Mouse (Mus musculus): ENCODE data around the gene Agtpbp1.

Agtpbp1 gene

DNA sequence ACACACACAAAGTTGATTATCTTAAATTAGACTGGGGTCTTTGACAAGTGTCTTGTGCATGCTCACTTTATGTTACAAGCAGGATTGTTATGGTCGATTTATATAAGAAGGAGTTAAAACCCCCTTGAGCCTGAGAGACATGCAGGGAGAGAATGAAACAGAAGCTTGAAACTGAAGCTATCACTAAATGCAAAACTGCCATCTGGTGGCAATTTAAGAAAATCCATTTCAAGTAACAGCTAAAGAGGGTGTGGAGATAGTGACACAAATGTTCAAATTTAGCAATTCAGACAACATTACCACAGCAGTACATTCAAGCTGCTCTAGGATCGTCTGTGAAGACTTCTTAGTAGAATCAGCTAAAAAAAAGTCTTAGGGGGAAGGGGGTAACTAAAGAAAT lies 95.9 kb downstream of the Agtpbp1 start:
- in situ Hi-C loops (cut with MboI; ENCODE audit: low sequenced_read_pairs), result loop anchor here (25.0 kb wide), 1 partner anchor 852 kb away; no protein-coding TSS in a partner anchor

DNA sequence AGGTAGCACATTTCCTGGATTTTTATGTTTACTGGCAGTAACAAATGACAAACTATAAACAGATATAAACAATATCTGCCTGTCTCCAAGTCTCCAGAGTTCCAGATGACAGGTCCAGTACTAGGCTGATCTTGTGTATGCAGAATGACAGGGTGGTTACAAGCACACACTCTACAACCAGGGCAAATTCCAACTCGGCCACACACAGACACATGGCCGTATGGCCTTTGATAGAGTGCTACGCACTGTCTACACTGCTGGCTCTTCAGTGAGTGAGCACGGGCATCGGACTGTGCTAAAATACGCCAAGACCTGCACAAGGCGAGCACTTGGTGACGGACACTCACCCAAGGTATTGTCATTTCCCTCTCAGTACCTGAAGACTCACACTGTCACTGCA lies 97.7 kb downstream of the Agtpbp1 start:
- in situ Hi-C loops (cut with MboI; ENCODE audit: low sequenced_read_pairs), result loop anchor here (25.0 kb wide), 1 partner anchor 850 kb away; no protein-coding TSS in a partner anchor

DNA sequence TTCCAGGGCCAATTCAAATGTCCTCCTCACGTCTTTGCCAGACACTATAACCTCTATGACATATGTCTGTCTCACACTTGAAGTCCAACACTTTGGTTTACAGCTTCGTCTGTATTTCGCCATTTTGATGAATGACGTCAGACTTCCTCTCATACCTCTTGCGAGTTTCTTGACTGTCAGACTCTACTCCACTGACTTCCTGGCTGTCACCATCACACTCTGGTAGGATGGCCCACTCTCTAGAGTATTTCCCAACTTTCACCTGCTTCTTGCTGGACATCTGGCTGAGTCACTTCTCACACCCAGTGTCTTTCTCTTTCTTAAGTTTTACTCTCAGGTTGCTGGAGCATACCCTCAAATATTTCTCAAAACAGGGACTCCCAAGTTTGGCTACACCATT lies 98.8 kb downstream of the Agtpbp1 start:
- in situ Hi-C loops (cut with MboI; ENCODE audit: low sequenced_read_pairs), result loop anchor here (25.0 kb wide), 1 partner anchor 849 kb away; no protein-coding TSS in a partner anchor

DNA sequence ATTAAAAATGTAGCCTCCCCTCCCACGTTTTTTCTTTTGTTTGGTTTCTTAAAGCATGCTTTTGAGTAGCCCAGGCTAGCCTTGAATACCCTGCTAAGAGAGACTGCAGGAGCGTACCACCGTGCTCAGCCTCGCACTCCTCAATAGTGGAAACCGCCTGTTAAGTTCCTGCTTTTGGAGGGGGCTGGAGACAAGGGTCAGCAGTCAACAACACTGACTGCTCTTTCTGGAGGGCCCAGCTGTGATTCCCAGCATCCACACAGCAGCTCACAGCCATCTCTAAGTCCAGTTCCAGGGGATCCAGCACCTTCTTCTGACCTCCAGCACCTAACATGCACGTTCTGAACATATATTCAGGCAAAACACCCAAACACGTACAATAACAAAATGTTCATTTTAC lies 99.6 kb downstream of the Agtpbp1 start:
- in situ Hi-C loops (cut with MboI; ENCODE audit: low sequenced_read_pairs), result loop anchor here (25.0 kb wide), 1 partner anchor 848 kb away; no protein-coding TSS in a partner anchor

DNA sequence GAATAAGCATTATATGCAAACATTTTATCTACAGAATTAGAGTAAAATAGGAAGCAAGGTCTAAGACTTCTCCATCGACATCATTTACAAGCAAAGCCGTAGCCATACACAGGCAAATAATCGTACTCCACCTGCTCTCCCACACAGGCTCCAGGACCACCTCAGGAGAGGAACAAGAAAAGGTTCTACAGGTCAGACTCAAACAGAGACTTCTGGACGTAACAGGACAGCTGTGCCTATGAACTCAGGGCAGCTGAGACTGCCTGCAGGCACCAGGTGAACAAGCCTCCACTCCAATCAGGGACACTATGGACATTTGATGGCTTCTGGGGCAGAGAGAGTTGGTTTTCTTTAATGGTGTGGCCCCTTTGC lies 103.6 kb downstream of the Agtpbp1 start:
- in situ Hi-C loops (cut with MboI; ENCODE audit: low sequenced_read_pairs), result loop anchor here (25.0 kb wide), 1 partner anchor 844 kb away; no protein-coding TSS in a partner anchor

DNA sequence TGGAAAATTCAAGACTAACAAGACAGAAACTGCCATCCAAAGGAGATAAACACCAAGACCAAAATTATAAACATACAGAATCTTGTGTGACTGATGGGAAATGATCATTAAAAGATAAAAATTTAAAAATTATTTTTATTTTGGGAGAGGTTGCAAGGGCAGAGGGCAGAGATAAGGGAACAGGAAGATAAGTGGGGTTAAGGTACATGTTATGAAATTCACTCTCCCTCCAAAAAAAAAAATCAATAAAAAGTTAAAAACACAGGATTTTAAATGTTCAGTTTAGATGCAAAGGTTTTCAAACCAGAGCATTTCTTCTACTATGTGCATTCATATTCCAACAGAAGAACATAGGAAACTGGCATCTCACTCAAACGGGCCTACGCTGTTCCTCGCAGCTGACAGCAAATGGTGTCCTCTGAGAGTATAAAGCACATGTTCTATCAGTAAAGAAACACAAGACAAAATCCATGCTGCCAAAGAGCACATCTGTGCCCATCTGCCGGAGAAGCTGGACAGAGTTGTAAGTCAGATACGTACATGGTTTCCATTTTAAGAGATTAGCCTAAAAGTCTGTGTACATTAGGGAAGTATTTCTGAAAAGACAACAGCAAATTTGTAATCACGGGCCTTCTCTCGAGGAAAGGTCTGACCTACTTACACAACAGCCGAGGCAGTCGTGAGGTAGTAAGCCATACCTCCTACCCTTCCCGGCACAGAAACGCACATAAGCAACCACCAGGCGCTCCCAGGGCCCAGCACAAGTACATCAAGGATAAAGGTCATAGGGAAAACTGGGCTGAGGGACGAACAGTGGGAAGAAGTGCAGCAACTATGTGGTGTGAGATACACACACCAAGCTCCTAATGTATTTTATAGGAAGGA lies 104.2 kb downstream of the Agtpbp1 start:
- in situ Hi-C loops (cut with MboI; ENCODE audit: low sequenced_read_pairs), result loop anchor here (25.0 kb wide), 1 partner anchor 844 kb away; no protein-coding TSS in a partner anchor

DNA sequence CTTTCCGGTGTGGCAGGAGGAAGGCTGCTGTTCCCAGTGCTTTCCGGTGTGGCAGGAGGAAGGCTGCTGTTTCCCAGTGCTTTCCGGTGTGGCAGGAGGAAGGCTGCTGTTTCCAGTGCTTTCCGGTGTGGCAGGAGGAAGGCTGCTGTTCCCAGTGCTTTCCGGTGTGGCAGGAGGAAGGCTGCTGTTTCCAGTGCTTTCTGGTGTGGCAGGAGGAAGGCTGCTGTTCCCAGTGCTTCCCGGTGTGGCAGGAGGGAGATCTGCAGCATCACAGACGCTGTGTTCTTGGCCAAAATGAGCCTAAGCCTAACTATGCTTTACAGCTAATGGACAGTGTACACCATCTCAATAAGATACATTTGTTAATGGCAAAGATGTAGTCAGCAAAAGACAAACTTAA lies 107.1 kb downstream of the Agtpbp1 start:
- in situ Hi-C loops (cut with MboI; ENCODE audit: low sequenced_read_pairs), result loop anchor here (25.0 kb wide), 1 partner anchor 841 kb away; no protein-coding TSS in a partner anchor

DNA sequence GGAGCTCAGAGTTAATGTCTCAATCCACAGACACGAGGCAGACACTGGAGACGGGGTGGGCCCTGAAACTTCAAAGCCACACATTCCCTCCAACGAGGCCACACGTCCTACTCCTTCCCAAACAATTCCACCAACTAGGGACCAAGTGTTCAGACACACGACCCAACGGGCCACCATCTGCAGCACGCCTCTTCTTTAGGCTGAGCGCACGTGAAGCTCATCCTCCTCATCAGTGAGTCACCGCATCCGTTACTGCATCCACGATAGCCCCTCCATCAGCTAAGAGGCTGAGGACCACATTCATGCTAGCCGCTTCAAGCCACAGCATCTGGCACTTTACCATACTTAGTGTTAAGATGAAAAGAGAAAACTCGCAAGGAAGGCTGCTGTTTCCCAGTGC lies 107.6 kb downstream of the Agtpbp1 start:
- in situ Hi-C loops (cut with MboI; ENCODE audit: low sequenced_read_pairs), result loop anchor here (25.0 kb wide), 1 partner anchor 840 kb away; no protein-coding TSS in a partner anchor

DNA sequence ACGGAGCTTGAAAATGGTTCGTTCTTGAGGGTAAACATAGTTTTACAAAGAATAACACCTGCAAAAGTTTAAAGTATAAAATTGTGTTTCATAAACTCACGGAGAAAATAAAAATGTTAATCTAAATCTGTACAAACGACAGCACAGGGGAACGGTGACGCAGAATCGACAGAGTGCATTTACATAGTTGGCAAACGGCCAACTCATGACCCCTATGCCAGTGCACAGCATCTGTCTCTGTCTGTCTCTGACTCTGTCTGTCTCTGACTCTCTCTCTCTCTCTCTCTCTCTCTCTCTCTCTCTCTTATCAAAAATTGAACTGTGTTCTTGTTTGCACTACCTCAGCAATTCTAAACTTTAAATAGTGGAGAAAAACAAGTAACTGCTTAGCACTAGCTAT lies 110.1 kb downstream of the Agtpbp1 start:
- in situ Hi-C loops (cut with MboI; ENCODE audit: low sequenced_read_pairs), result loop anchor here (25.0 kb wide), 1 partner anchor 838 kb away; no protein-coding TSS in a partner anchor

DNA sequence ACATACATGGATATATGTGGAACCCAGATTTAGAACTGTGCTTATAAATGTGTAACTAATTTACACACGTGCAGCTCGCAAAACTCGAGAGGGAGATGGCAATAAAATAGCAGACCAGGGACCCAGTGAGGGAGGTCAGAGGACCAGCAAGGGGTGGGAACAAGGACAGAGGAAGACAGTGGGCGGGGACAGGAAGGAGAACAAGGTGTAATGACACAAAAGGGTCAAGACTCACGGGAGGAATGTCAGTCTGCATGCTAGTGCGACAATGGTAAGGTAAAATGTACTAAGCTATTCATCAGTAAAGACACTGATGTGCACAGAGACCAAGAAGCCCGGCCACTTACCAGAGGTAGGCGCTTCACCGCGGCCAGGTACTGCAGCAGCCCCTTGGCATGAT lies 111.7 kb downstream of the Agtpbp1 start:
- in situ Hi-C loops (cut with MboI; ENCODE audit: low sequenced_read_pairs), result no loop called here

DNA sequence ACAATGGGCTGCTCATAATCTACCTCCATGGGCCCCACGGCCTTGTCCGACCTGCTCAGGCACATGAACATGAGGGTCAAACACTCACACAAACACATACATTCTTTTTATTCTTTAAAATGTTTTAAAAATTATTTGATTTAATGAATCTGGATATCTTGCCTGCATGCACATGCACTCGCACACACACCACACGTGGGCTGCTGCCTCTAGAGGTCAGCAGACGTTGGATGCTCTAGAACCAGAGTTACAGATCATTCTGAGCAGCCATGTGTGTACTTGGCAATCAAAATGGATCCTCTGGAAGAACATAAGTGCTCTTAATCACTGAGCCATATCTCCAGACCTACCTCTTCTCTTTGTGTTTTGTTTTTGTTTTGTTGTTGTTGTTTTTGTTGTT lies 112.8 kb downstream of the Agtpbp1 start:
- in situ Hi-C loops (cut with MboI; ENCODE audit: low sequenced_read_pairs), result no loop called here

DNA sequence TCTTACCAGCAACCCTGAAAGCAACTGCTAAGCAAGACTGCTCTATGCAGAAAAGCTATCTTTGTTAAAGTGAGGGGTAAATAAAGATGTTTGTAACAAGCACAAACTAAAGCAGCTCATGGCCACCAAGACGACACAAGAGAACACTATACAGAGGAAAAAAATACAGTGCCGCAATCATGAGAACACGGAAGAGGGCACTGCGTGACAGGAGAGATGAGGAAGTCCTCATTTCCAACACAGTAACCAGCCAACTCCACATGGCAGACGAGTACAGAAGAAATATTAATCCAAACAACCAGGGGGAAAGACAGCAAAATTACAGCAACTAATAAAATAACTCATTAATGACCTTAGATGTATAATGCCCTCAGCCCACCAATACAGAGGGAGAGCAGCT lies 115.3 kb downstream of the Agtpbp1 start:
- in situ Hi-C loops (cut with MboI; ENCODE audit: low sequenced_read_pairs), result no loop called here

DNA sequence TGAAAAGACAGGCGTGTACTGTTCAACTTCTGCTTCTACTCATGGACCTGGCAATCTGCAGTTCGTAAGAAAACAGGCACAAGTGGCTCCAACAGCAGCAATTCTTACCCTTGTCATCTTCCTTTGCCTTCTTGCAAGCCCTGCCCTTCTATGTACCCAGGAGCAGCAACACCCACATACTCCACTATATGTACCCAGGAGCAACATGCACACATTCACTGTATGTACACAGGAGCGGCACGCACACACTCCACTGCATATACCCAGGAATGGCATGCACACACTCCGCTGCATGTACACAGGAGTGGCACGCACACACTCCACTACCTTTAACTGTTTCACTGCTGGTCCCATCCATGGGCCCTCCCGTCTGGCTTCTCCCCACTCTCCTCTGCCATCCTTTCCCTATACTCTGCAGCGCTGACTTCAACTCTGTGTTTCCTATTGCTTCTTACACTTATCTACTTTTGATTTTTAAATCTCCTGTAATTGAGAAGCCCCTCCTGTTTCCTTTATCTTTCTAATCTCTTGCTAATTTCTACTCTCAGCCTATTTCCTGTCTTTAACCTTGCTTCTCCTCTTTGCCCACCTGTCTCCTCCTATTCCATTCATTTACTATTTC lies 116.7 kb downstream of the Agtpbp1 start:
- in situ Hi-C loops (cut with MboI; ENCODE audit: low sequenced_read_pairs), result no loop called here

DNA sequence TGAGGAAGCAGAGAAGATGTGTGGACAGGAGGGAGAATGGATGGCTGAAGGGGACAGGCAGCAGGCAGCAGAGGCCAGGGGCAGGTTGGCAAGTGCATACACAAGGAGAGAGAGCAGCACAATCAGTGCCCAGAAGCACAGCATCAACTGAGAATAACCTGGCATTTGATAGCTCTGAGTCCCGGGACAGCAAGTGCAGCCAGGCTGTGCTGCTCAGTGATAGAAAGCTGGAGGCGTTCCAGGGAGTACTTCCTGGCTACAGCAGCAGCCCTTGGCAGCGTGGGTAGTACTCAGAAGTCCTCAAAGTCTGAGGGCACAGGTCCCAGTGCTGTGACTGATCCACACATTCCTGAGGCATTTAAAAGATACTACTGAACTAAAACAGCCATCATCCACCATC lies 117.4 kb downstream of the Agtpbp1 start:
- in situ Hi-C loops (cut with MboI; ENCODE audit: low sequenced_read_pairs), result no loop called here

DNA sequence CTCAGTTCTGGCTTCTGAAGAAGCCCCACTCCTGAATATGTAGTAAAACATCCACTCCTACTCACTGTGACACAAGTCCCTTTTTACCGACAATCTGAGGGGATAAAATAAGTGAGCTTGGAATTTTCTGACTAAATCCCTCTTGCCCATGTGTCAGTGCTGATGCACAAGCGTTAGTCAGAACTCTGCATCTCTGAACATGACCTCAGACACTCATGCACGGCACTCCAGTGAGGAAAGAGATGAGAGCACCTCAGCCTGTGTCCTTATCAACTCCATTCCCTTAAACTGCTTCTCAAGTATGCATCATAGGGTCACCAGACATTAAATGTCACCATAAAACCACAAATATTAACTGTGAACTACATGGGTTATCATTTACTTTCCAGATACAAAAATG lies 124.1 kb downstream of the Agtpbp1 start:
- in situ Hi-C loops (cut with MboI; ENCODE audit: low sequenced_read_pairs), result no loop called here

DNA sequence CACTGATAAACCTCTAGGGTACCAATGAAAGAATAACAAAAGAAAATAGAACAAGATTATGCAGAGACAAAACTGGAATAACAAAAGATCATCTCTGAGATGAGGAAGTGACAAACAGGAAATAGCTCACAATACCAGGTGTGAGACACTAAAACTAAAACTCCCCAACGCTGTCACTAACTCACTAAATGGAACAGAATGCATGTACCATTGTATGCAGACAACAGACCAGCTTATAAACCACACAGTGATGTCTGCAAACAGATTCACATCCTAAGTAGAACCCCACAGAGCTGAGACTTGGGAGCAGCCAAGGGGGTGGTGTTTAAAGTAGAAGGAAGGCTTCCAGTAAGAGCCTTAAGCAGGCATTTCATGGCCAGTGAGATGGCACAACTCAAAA lies 128.8 kb downstream of the Agtpbp1 start:
- in situ Hi-C loops (cut with MboI; ENCODE audit: low sequenced_read_pairs), result no loop called here

DNA sequence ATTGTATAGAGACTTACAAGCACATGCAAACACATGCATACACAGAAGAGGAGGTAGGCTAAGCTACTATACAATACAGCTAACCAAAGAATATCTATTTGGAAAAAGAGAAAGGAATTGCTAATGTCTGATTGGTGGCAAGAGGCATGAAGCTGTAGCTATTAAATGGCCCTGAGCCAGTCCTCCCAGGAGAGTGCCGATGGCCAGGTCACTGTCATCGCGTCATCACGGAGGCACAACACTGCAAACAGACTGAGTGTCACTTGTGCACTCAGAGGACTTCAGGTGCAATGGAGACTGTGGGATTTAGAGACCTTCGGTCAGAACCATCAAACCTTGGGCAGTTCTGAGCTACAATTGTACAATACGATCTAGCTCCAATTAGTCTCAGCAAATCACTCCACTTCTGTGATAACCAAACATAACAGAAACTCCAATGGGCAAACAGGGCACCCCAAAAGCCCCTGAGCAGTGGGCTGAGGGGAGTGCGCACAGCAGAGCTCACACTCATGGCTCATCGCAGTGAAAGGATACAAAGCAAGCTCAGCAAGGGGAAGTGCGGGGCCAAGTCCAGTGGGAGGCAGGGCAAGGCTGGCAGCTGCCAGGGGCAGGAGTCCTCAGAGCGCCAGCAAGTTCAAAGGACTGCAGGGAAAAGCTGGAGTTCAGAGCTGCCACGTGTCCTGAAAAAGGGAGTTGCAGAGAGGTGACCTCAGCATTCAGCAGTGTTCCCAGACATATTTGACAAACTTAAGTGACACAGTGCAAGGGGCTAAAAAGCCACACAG lies 130.8 kb downstream of the Agtpbp1 start:
- in situ Hi-C loops (cut with MboI; ENCODE audit: low sequenced_read_pairs), result no loop called here

DNA sequence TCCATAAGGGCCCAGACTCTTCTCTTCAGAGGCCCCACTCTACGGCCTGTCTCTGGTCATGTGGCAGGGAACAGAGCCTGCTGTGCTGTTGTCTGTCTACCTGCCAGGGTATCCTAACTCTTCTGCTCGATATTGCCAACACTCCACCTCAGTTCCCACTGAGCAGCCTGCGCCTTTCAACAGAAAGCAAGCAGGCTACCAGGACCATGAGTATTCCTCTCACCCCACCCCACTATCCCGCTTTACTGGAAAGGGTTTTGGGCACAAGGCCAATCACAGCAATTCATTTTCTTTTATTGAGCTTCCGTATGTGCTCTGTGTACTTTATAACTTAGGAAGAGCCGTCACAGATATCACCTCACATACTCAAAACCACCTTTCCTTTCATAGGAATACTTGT lies 131.4 kb downstream of the Agtpbp1 start:
- in situ Hi-C loops (cut with MboI; ENCODE audit: low sequenced_read_pairs), result no loop called here

DNA sequence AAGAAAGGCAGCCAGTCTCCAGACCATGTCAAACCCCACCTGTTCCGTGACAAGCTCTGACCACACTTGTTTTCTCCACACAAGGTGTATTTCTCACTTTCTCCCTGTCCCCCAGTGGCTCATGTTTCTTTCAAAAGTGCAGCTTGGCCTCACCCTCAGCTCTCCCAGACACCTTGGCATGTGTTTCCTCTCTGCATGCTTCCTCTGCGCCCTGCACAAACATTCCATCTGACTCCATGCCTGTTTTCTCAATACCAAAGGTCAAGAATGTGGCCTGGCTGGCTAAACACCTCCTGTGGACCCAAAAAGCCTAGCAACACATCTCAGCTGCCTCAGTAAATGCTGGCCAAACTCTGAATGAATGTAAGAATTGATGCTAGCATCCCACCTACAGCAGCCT lies 132.0 kb downstream of the Agtpbp1 start:
- in situ Hi-C loops (cut with MboI; ENCODE audit: low sequenced_read_pairs), result no loop called here

DNA sequence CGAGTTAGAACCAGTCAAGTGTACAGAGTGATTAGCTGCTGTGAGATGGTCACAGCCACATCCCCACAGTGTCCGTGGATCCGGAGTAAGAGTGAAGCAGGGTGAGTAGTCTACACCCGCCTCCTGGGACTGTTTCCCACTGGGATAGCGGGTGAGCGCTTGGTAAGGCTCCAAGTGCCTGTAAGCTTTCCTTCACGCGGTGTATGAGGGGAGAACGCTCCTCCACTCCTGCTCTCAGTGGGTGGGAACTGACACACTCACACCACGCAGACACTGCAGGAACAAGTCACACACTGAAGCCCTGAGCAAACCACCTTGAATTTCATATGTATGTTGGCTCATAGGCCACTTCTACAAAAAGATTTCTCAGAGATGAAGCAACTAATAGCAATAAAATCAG lies 134.2 kb downstream of the Agtpbp1 start:
- in situ Hi-C loops (cut with MboI; ENCODE audit: low sequenced_read_pairs), result no loop called here

DNA sequence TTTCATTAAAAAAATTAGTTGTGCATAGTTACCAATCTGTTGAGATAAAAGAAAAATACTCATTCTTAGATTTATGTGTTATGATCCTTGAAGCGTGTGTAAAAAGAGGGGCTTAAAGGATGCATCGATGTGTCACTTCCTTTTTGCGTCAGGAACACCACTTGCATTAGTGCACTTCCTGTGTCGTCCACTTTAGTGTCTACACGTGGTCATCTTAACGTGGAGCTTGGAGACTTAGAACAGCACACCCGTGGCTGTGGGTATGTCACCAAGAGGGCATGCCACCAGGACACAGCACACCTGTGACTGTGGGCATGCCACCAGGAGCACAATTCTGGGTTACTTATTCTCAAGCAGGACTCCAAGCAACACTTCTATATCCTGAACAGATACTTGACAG lies 137.9 kb downstream of the Agtpbp1 start:
- in situ Hi-C loops (cut with MboI; ENCODE audit: low sequenced_read_pairs), result loop anchor here (25.0 kb wide), 1 partner anchor 290 kb away; the partner anchor contains the start of genes 1700014D04Rik and Spata31d1d
